Mouse (Mus musculus) testis, adult 2 months (tissue): ENCODE results near the gene Cnmd. TPM values are rescaled to one million over a fixed set of nuclear protein-coding genes. Genes with fewer than 3 reads are reported as not detected.

Source experiments
- H3K27ac ChIP-seq: fragments of 200-500 bp; 2 replicates; pipeline ENCODE4 v1.5.1; 2012; ENCODE audit warnings: low read depth, low read length; ENCODE audit not compliant: control insufficient read depth, insufficient read depth
- H3K27me3 ChIP-seq: fragments of 200-500 bp; 2 replicates; pipeline ENCODE4 v1.6.1; 2012; ENCODE audit warnings: mild to moderate bottlenecking, low read length, moderate library complexity; ENCODE audit not compliant: control insufficient read depth, insufficient read depth
- H3K36me3 ChIP-seq: fragments of 200-500 bp; 2 replicates; pipeline ENCODE4 v1.6.1; 2012; ENCODE audit warnings: mild to moderate bottlenecking, low read length; ENCODE audit not compliant: control insufficient read depth, insufficient read depth
- H3K4me1 ChIP-seq: fragments of 200-500 bp; 2 replicates; pipeline ENCODE4 v1.6.1; 2012; ENCODE audit warnings: low read length; ENCODE audit not compliant: control insufficient read depth, insufficient read depth
- H3K4me3 ChIP-seq: fragments of 200-500 bp; 2 replicates; pipeline ENCODE4 v1.5.1; 2012; ENCODE audit warnings: low read depth, mild to moderate bottlenecking, low read length, moderate library complexity, mixed read lengths; ENCODE audit not compliant: control insufficient read depth
- CTCF ChIP-seq: fragments of 200-500 bp; IDR thresholded peaks from 2 replicates; pipeline ENCODE4 v1.5.1; 2012; ENCODE audit warnings: low read depth, mild to moderate bottlenecking, inconsistent platforms, low read length, moderate library complexity; ENCODE audit not compliant: control insufficient read depth, insufficient read depth, insufficient replicate concordance
- POLR2A ChIP-seq: fragments of 200-500 bp; IDR thresholded peaks from 2 replicates; pipeline ENCODE4 v1.6.1; 2012; ENCODE audit warnings: low read depth, mild to moderate bottlenecking, inconsistent platforms, low read length, moderate library complexity; ENCODE audit not compliant: control insufficient read depth
- polyA plus RNA-seq: library from polyadenylated mRNA; depleted of rRNA; stranded (reverse); fragments of >200 nt; gene quantifications from 2 replicates; pipeline ENCODE4 v1.2.3, GENCODE M21; 2012

The Cnmd gene
- polyA plus RNA-seq, 1 experiment, result 2.6 TPM

GRCm38 (mm10) chr14:79680652-79681051 lies 18.7 kb upstream of the Cnmd start:
- H3K27me3 ChIP-seq, result no peaks in the 10 kb centered on the region
- no peak overlapping the region for H3K27ac ChIP-seq
- H3K4me1 ChIP-seq, result peaks cover 9% of the 10 kb centered on the region
- TF ChIP-seq CTCF (no peak), POLR2A (no peak)
- no peak overlapping the region for H3K4me3 ChIP-seq
- H3K36me3 ChIP-seq, result no peaks in the 10 kb centered on the region

- Histone ChIP-seq H3K36me3 (no peaks in the 10 kb centered on the region), H3K4me3 (no peak overlapping the region), H3K4me1 (peaks cover 9% of the 10 kb centered on the region), H3K27ac (no peak overlapping the region), H3K27me3 (no peaks in the 10 kb centered on the region)
- TF ChIP-seq POLR2A (no peak), CTCF (no peak)
Measured at GRCm38 (mm10) chr14:79677891-79678687, 16.1 kb upstream of the Cnmd start.

GRCm38 (mm10) chr14:79677108-79677753 lies 15.3 kb upstream of the Cnmd start:
- TF ChIP-seq POLR2A (no peak), CTCF (no peak)
- no peaks in the 10 kb centered on the region for H3K27me3 ChIP-seq
- H3K27ac ChIP-seq, result no peak overlapping the region
- peaks cover 9% of the 10 kb centered on the region for H3K4me1 ChIP-seq
- H3K36me3 ChIP-seq, result no peaks in the 10 kb centered on the region
- H3K4me3 ChIP-seq, result no peak overlapping the region

- H3K4me1 ChIP-seq, result peaks cover 9% of the 10 kb centered on the region
Measured at GRCm38 (mm10) chr14:79673083-79674013, 11.4 kb upstream of the Cnmd start.

GRCm38 (mm10) chr14:79672567-79672966 lies 10.6 kb upstream of the Cnmd start:
- Histone ChIP-seq H3K4me3 (no peak overlapping the region), H3K36me3 (no peaks in the 10 kb centered on the region), H3K4me1 (peaks cover 9% of the 10 kb centered on the region), H3K27me3 (no peaks in the 10 kb centered on the region), H3K27ac (no peak overlapping the region)
- TF ChIP-seq POLR2A, result no peak
- no peak for TF ChIP-seq CTCF

More at GRCm38 (mm10) chr14:79673083-79674013, 11.4 kb upstream of the Cnmd start:
- no peak overlapping the region for H3K4me3 ChIP-seq
- H3K27ac ChIP-seq, result no peak overlapping the region
- H3K27me3 ChIP-seq, result no peaks in the 10 kb centered on the region
- H3K36me3 ChIP-seq, result no peaks in the 10 kb centered on the region
- no peak for TF ChIP-seq POLR2A
- no peak for TF ChIP-seq CTCF

GRCm38 (mm10) chr14:79671008-79671407 lies 9.0 kb upstream of the Cnmd start:
- Histone ChIP-seq H3K27me3 (no peaks in the 10 kb centered on the region), H3K36me3 (no peaks in the 10 kb centered on the region), H3K4me1 (no peaks in the 10 kb centered on the region), H3K27ac (no peak overlapping the region), H3K4me3 (no peak overlapping the region)
- TF ChIP-seq POLR2A (no peak), CTCF (no peak)
